Mouse (Mus musculus) layer of hippocampus, adult 6 months (tissue): ENCODE data around the gene Dll1. TPM values are rescaled to one million over a fixed set of nuclear protein-coding genes. Genes with fewer than 3 reads are reported as not detected.

Source experiments
- long read RNA-seq, 2 experiments: library from polyadenylated mRNA; unstranded; transcript quantifications; one replicate each; pipeline ENCODE4 v2.0.0; 2019 to 2020
- polyA plus RNA-seq: library from polyadenylated mRNA; unstranded; fragments of <200 nt; fragmentation: Nextera tagmentation; gene quantifications from 2 replicates; pipeline ENCODE4 v1.2.3, GENCODE M21; 2021

The Dll1 gene
- polyA plus RNA-seq: 1.9 and 2.8 TPM in 2 replicates
- long read RNA-seq, experiment 1, partial matches to known transcripts: 2 of 6 reads
- long read RNA-seq, experiment 1, other reads (novel, unspliced or antisense): 0 of 6 reads
- long read RNA-seq, experiment 2, transcript Dll1-201 (11 exons, 3,581 nt): major isoform, 15 of 22 reads
- long read RNA-seq, experiment 2, partial matches to known transcripts: 7 of 22 reads
- long read RNA-seq, experiment 2, other reads (novel, unspliced or antisense): 0 of 22 reads

DNA sequence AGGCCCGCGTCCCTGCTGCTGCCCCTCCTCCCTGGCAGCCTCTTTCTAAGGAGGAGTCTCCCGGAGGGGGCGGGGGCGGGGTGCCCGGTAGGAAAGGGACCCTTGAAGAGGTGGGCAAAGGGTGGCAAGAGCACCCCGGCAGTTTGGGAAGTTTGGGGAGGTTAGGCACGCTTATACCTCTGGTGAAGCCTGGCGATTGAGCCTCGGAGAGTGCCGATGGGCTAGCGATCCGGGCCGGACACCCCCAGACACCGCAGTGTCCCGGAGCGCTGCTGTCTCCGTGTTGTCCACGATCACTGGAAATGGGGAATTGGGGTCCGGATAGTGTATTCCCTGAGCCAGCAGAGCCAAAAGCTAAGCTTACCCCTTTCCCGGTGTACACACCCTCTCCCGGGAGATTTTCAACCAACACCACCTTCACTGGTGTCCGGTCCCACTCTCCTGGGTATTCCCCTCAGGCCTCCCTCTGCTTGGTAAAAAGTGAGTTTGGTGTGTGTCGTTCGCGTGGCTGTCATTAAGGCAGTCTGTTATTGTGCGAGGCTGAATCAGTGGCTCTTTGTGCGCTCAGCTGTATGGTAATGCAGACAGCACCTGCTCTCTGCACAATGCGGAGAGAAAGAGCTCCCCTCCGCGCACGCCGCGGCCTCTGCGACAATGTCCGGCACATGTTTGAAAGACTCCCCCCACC is at the start of gene Dll1:
Gene Dll1, minus strand, starts transcription at position 379 of the 688 bp plus-strand sequence.

GRCm38 (mm10) chr17:15395997-15396675 is 19.5 kb upstream of the Dll1 start, which contains the start of gene Fam120b:
Gene Fam120b (plus strand): TSS chr17:15396202.

Other genes starting within 250 kb of the Dll1 start
- gene Fam120b, start 19.3 kb upstream of the Dll1 start, polyA plus RNA-seq: 28.5 TPM in 2 replicates
- gene Psmb1, start 122.9 kb upstream of the Dll1 start, polyA plus RNA-seq: 363 and 377 TPM in 2 replicates
- gene Tbp, start 123.0 kb upstream of the Dll1 start, polyA plus RNA-seq: 12.8 and 14.4 TPM in 2 replicates
- gene Pdcd2, start 150.4 kb upstream of the Dll1 start, polyA plus RNA-seq: 39.8 and 48.1 TPM in 2 replicates
- gene Prdm9, start 187.5 kb upstream of the Dll1 start, polyA plus RNA-seq: 0.34 and 0.70 TPM in 2 replicates